8 mouse cellular contexts compared by ENCODE assay signal in genomic region chr3:84952135-84952534, GRCm38 (mm10).
DNase-seq lines count a peak whose midpoint lies in the region; ATAC-seq and TF ChIP-seq lines count a peak whose summit lies in the region.

No protein-coding gene starts in this region.

- H3K27ac ChIP-seq in ES-Bruce4 (ENCODE audit: insufficient read depth, low read length): peak overlapping the region; percentile 18; the same call in 1 of the 2 replicates
- peak overlapping the region; percentile 95 for H3K27ac ChIP-seq in hindbrain, embryonic 14.5 days

- peak overlapping the region; percentile 70 for H3K9ac ChIP-seq in ES-Bruce4 (ENCODE audit: low read depth, poor library complexity, severe bottlenecking)
- H3K9ac ChIP-seq in hindbrain, embryonic 14.5 days: peak overlapping the region; percentile 85

- TF ChIP-seq POLR2A in ES-Bruce4 (IDR thresholded peaks at IDR 0.05; ENCODE audit: insufficient read depth, low read length): no peak

- H3K27me3 ChIP-seq in ES-Bruce4 (ENCODE audit: control insufficient read depth, insufficient read depth, low read length, poor library complexity, severe bottlenecking): no peaks in the 10 kb centered on the region
- no peaks in the 10 kb centered on the region for H3K27me3 ChIP-seq in hindbrain, embryonic 14.5 days (ENCODE audit: control insufficient read depth, insufficient read depth, low read length)

- H3K9me3 ChIP-seq in ES-Bruce4 (replicated peaks; ENCODE audit: control insufficient read depth, insufficient read depth, low read length, poor library complexity, severe bottlenecking): no peaks in the 10 kb centered on the region
- no peaks in the 10 kb centered on the region for H3K9me3 ChIP-seq in hindbrain, embryonic 14.5 days (ENCODE audit: control insufficient read depth, low read length)

- peak overlapping the region; percentile 73 for H3K4me2 ChIP-seq in hindbrain, embryonic 14.5 days (replicated peaks)

- TF ChIP-seq CTCF in ES-Bruce4 (IDR thresholded peaks at IDR 0.05; ENCODE audit: low read depth, low read length): no peak

- TF ChIP-seq EP300 in ES-Bruce4 (IDR thresholded peaks at IDR 0.05; ENCODE audit: insufficient read depth, low read depth, low read length): no peak

- DNase-seq in cerebellum, adult 8-10 months: peak; percentile 83
- DNase-seq in frontal cortex, adult 2 months (ENCODE audit: extremely low spot score in 1 of 2, low spot score in 1 of 2): peak; percentile 74 to 87
- DNase-seq in hindbrain, embryonic 14.5 days (ENCODE audit: low spot score): peak; percentile 79
- peak; percentile 67 to 77 for DNase-seq in layer of hippocampus, postnatal 14 days (ENCODE audit: low spot score in 2 of 2)
- DNase-seq in lung, postnatal 14 days: peak; percentile 27
- peak; percentile 78 to 89 for DNase-seq in right cerebral cortex, postnatal 10 days (ENCODE audit: low spot score in 2 of 2)
- DNase-seq in spleen, postnatal 4 days (ENCODE audit: low spot score in 2 of 2): no peak

- H3K4me3 ChIP-seq in ES-Bruce4 (ENCODE audit: low read depth, low read length): peak overlapping the region; percentile 68
- H3K4me3 ChIP-seq in hindbrain, embryonic 14.5 days (replicated peaks; ENCODE audit: low read length): peak overlapping the region; percentile 58

- no peaks in the 10 kb centered on the region for H3K4me1 ChIP-seq in ES-Bruce4 (ENCODE audit: control insufficient read depth, insufficient read depth, low read length)
- H3K4me1 ChIP-seq in hindbrain, embryonic 14.5 days (replicated peaks; ENCODE audit: control insufficient read depth, insufficient read depth, low read length): 0 out of 2 replicates have a peak, but pooled peaks cover 13% of the 10 kb centered on the region

- ATAC-seq in hindbrain, embryonic 14.5 days (ENCODE audit: low FRiP score): peak; percentile 95

- 5% methylated on average over 13 of the region's 13 CpGs for WGBS in hindbrain, embryonic 14.5 days

- H3K36me3 ChIP-seq in ES-Bruce4 (ENCODE audit: control insufficient read depth, insufficient read depth, low read length, poor library complexity, severe bottlenecking): no peaks in the 10 kb centered on the region
- H3K36me3 ChIP-seq in hindbrain, embryonic 14.5 days (replicated peaks; ENCODE audit: control insufficient read depth, insufficient read depth): no peaks in the 10 kb centered on the region

Comparison
In these comparisons a context has a peak if more than half of its experiments do, and no peak if none do; other contexts are left out.
1. DNase-seq: peak in cerebellum, adult 8-10 months (single experiment), frontal cortex, adult 2 months (2 of 2), hindbrain, embryonic 14.5 days (single experiment), layer of hippocampus, postnatal 14 days (2 of 2), lung, postnatal 14 days (single experiment) and right cerebral cortex, postnatal 10 days (2 of 2); none in spleen, postnatal 4 days (0 of 2).